Mouse (Mus musculus): ENCODE results near the gene Atf1.

GRCm38 (mm10) chr15:100306201-100306600 lies 78.6 kb downstream of the Atf1 start:
- TF ChIP-seq CTCF (IDR thresholded peaks at IDR 0.05; ENCODE audit: insufficient read depth, low read length) = no peak
- no peak for TF ChIP-seq POLR2A (IDR thresholded peaks at IDR 0.05; ENCODE audit: borderline replicate concordance, extremely low read depth, low read depth, low read length)

All from lung, adult 2 months (tissue).